Mouse (Mus musculus): ENCODE results near the gene Lgr5. TPM values are rescaled to one million over a fixed set of nuclear protein-coding genes. Genes with fewer than 3 reads are reported as not detected.

The Lgr5 gene
- polyA plus RNA-seq, 1 experiment from 2014 or later, result 0.73 TPM

GRCm38 (mm10) chr10:115492956-115493777 is 94.4 kb downstream of the Lgr5 start:
- no peaks in the 10 kb centered on the region for H3K9me3 ChIP-seq (ENCODE audit: low read length)
- no peak overlapping the region for H3K27ac ChIP-seq (ENCODE audit: low read depth)
- ATAC-seq (no peak), DNase-seq (no peak)
- H3K4me3 ChIP-seq (ENCODE audit: low read depth, low read length), result no peak overlapping the region
- WGBS (ENCODE audit: insufficient replicate concordance), result 56% methylated on average over 12 of the region's 12 CpGs
- H3K36me3 ChIP-seq (replicated peaks; ENCODE audit: insufficient read depth, low read length), result no peaks in the 10 kb centered on the region
- H3K4me1 ChIP-seq (ENCODE audit: insufficient read depth), result 0 out of 2 replicates have a peak, but pooled peaks cover 4% of the 10 kb centered on the region
- TF ChIP-seq CTCF (IDR thresholded peaks at IDR 0.05; ENCODE audit: low read depth) (no peak), EP300 (IDR thresholded peaks at IDR 0.05; ENCODE audit: low read depth) (no peak)
- no peak overlapping the region for H3K4me2 ChIP-seq (ENCODE audit: low read depth, low read length)
- H3K9ac ChIP-seq (replicated peaks), result no peak overlapping the region
- H3K27me3 ChIP-seq (ENCODE audit: insufficient read depth, low read length), result no peaks in the 10 kb centered on the region

GRCm38 (mm10) chr10:115491803-115492510 is 95.6 kb downstream of the Lgr5 start:
- Histone ChIP-seq H3K27me3 (ENCODE audit: insufficient read depth, low read length) (no peaks in the 10 kb centered on the region), H3K4me2 (ENCODE audit: low read depth, low read length) (no peak overlapping the region), H3K27ac (ENCODE audit: low read depth) (no peak overlapping the region), H3K4me3 (ENCODE audit: low read depth, low read length) (no peak overlapping the region), H3K9ac (replicated peaks) (no peak overlapping the region), H3K36me3 (replicated peaks; ENCODE audit: insufficient read depth, low read length) (no peaks in the 10 kb centered on the region), H3K9me3 (ENCODE audit: low read length) (no peaks in the 10 kb centered on the region), H3K4me1 (ENCODE audit: insufficient read depth) (0 out of 2 replicates have a peak, but pooled peaks cover 4% of the 10 kb centered on the region)
- TF ChIP-seq EP300 (IDR thresholded peaks at IDR 0.05; ENCODE audit: low read depth) (no peak), CTCF (IDR thresholded peaks at IDR 0.05; ENCODE audit: low read depth) (no peak)
- WGBS (ENCODE audit: insufficient replicate concordance), result 91% methylated on average over 7 of the region's 7 CpGs
- ATAC-seq (no peak), DNase-seq (no peak)

GRCm38 (mm10) chr10:115485602-115486001 is 102.0 kb downstream of the Lgr5 start:
- H3K9me3 ChIP-seq (ENCODE audit: low read length), result no peaks in the 10 kb centered on the region
- H3K4me2 ChIP-seq (ENCODE audit: low read depth, low read length), result no peak overlapping the region
- no peak overlapping the region for H3K27ac ChIP-seq (ENCODE audit: low read depth)
- no peaks in the 10 kb centered on the region for H3K4me1 ChIP-seq (ENCODE audit: insufficient read depth)
- WGBS (ENCODE audit: insufficient replicate concordance), result 66% methylated on average over 2 of the region's 2 CpGs
- no peaks in the 10 kb centered on the region for H3K27me3 ChIP-seq (ENCODE audit: insufficient read depth, low read length)
- no peaks in the 10 kb centered on the region for H3K36me3 ChIP-seq (replicated peaks; ENCODE audit: insufficient read depth, low read length)
- no peak for DNase-seq
- no peak overlapping the region for H3K4me3 ChIP-seq (ENCODE audit: low read depth, low read length)
- no peak for TF ChIP-seq EP300 (IDR thresholded peaks at IDR 0.05; ENCODE audit: low read depth)
- no peak for TF ChIP-seq CTCF (IDR thresholded peaks at IDR 0.05; ENCODE audit: low read depth)
- H3K9ac ChIP-seq (replicated peaks), result no peak overlapping the region
- ATAC-seq, result no peak

GRCm38 (mm10) chr10:115484660-115485059 is 102.9 kb downstream of the Lgr5 start:
- TF ChIP-seq EP300 (IDR thresholded peaks at IDR 0.05; ENCODE audit: low read depth) (no peak), CTCF (IDR thresholded peaks at IDR 0.05; ENCODE audit: low read depth) (no peak)
- Histone ChIP-seq H3K4me2 (ENCODE audit: low read depth, low read length) (no peak overlapping the region), H3K9ac (replicated peaks) (no peak overlapping the region), H3K36me3 (replicated peaks; ENCODE audit: insufficient read depth, low read length) (no peaks in the 10 kb centered on the region), H3K27me3 (ENCODE audit: insufficient read depth, low read length) (no peaks in the 10 kb centered on the region), H3K4me1 (ENCODE audit: insufficient read depth) (no peaks in the 10 kb centered on the region; the same call in 1 of the 2 replicates), H3K27ac (ENCODE audit: low read depth) (no peak overlapping the region), H3K4me3 (ENCODE audit: low read depth, low read length) (no peak overlapping the region), H3K9me3 (ENCODE audit: low read length) (no peaks in the 10 kb centered on the region)
- 67% methylated on average over 3 of the region's 3 CpGs for WGBS (ENCODE audit: insufficient replicate concordance)
- ATAC-seq (no peak), DNase-seq (no peak)

GRCm38 (mm10) chr10:115478441-115479141 is 109.0 kb downstream of the Lgr5 start:
- TF ChIP-seq EP300 (IDR thresholded peaks at IDR 0.05; ENCODE audit: low read depth), result no peak
- no peak for TF ChIP-seq CTCF (IDR thresholded peaks at IDR 0.05; ENCODE audit: low read depth)
- no peak for ATAC-seq

More at GRCm38 (mm10) chr10:115478441-115479141, 109.0 kb downstream of the Lgr5 start:
- Histone ChIP-seq H3K9ac (replicated peaks) (peak overlapping the region; percentile 18; the same call in 1 of the 2 replicates), H3K9me3 (ENCODE audit: low read length) (no peaks in the 10 kb centered on the region), H3K4me1 (ENCODE audit: insufficient read depth) (no peaks in the 10 kb centered on the region; the same call in none of the 2 replicates), H3K27me3 (ENCODE audit: insufficient read depth, low read length) (no peaks in the 10 kb centered on the region), H3K4me3 (ENCODE audit: low read depth, low read length) (peak overlapping the region; percentile 17; the same call in 1 of the 2 replicates), H3K27ac (ENCODE audit: low read depth) (peak overlapping the region; percentile 31), H3K36me3 (replicated peaks; ENCODE audit: insufficient read depth, low read length) (no peaks in the 10 kb centered on the region), H3K4me2 (ENCODE audit: low read depth, low read length) (peak overlapping the region; percentile 52)
- WGBS (ENCODE audit: insufficient replicate concordance), result 20% methylated on average over 20 of the region's 20 CpGs
- DNase-seq, result no peak

All from liver, postnatal 0 days (tissue).